Mouse (Mus musculus) intestine, embryonic 15.5 days (tissue): ENCODE data around the gene Bloc1s5. TPM values are rescaled to one million over a fixed set of nuclear protein-coding genes. Genes with fewer than 3 reads are reported as not detected.

Experiments used
- ATAC-seq: fragments of 200-750 bp; cut with Nextera tagmentation; 2 replicates; pipeline ENCODE4 v1.8.0; 2017; ENCODE audit warnings: moderate TSS enrichment, moderate library complexity
- H3K27ac ChIP-seq: fragments of 300-500 bp; sonication (generic); 2 replicates; pipeline ENCODE4 v1.5.1; 2015; ENCODE audit warnings: mild to moderate bottlenecking, inconsistent platforms
- H3K27me3 ChIP-seq: fragments of 300-500 bp; sonication (generic); replicated peaks from 2 replicates; pipeline ENCODE4 v1.6.1; 2015; ENCODE audit warnings: inconsistent platforms
- H3K36me3 ChIP-seq: fragments of 300-500 bp; sonication (generic); 2 replicates; pipeline ENCODE4 v1.6.1; 2015; ENCODE audit warnings: inconsistent platforms
- H3K4me1 ChIP-seq: fragments of 300-500 bp; sonication (generic); replicated peaks from 2 replicates; pipeline ENCODE4 v1.6.1; 2015; ENCODE audit warnings: inconsistent platforms
- H3K4me2 ChIP-seq: fragments of 300-500 bp; sonication (generic); replicated peaks from 2 replicates; pipeline ENCODE4 v1.6.1; 2015; ENCODE audit warnings: mild to moderate bottlenecking, inconsistent platforms
- H3K4me3 ChIP-seq: fragments of 300-500 bp; sonication (generic); replicated peaks from 2 replicates; pipeline ENCODE4 v1.5.1; 2015; ENCODE audit warnings: inconsistent platforms
- H3K9ac ChIP-seq: fragments of 300-500 bp; sonication (generic); 2 replicates; pipeline ENCODE4 v1.6.1; 2015; ENCODE audit warnings: inconsistent platforms
- H3K9me3 ChIP-seq: fragments of 300-500 bp; sonication (generic); 2 replicates; pipeline ENCODE4 v1.6.1; 2016; ENCODE audit warnings: inconsistent platforms
- WGBS: fragments of 180-500 bp; shearing (Covaris S2); methylation state at CpG from one replicate; pipeline ENCODE4 v1.1.7; 2015; 5-methylcytosine and 5-hydroxymethylcytosine counted together
- polyA plus RNA-seq: library from polyadenylated mRNA; unstranded; fragments of >200 nt; fragmentation: Nextera tagmentation; extraction: Ambion mirVana; gene quantifications from 2 replicates; pipeline ENCODE4 v1.2.1, GENCODE M21; 2015

Gene Bloc1s5
- polyA plus RNA-seq, 1 experiment from 2014 or later: 15.9 TPM

- Histone ChIP-seq H3K9me3 (no peaks in the 10 kb centered on the region), H3K27me3 (no peaks in the 10 kb centered on the region), H3K27ac (no peak overlapping the region), H3K9ac (no peak overlapping the region), H3K4me1 (no peaks in the 10 kb centered on the region), H3K4me3 (no peak overlapping the region), H3K36me3 (peaks cover 5% of the 10 kb centered on the region; the same call in 1 of the 2 replicates), H3K4me2 (no peak overlapping the region)
- WGBS: 57% methylated on average over 5 of the region's 5 CpGs
- ATAC-seq: no peak
These were observed 20.6 kb downstream of the Bloc1s5 start for GRCm38 (mm10) chr13:38614298-38614697.

GRCm38 (mm10) chr13:38613583-38613982, 21.3 kb downstream of the Bloc1s5 start:
- ATAC-seq: no peak
- no peaks in the 10 kb centered on the region for H3K4me1 ChIP-seq
- H3K9ac ChIP-seq: no peak overlapping the region
- H3K27ac ChIP-seq: no peak overlapping the region
- peaks cover 5% of the 10 kb centered on the region; the same call in 1 of the 2 replicates for H3K36me3 ChIP-seq
- no peaks in the 10 kb centered on the region for H3K9me3 ChIP-seq
- no peak overlapping the region for H3K4me2 ChIP-seq
- no peaks in the 10 kb centered on the region for H3K27me3 ChIP-seq
- H3K4me3 ChIP-seq: no peak overlapping the region
- WGBS: 83% methylated on average over 8 of the region's 8 CpGs

- no peaks in the 10 kb centered on the region for H3K27me3 ChIP-seq
- WGBS: 75% methylated on average over 9 of the region's 9 CpGs
These were observed 22.3 kb downstream of the Bloc1s5 start for GRCm38 (mm10) chr13:38612608-38613007.

GRCm38 (mm10) chr13:38612179-38612578, 22.7 kb downstream of the Bloc1s5 start:
- ATAC-seq: no peak
- Histone ChIP-seq H3K4me1 (no peaks in the 10 kb centered on the region), H3K36me3 (peaks cover 5% of the 10 kb centered on the region; the same call in 1 of the 2 replicates), H3K27ac (no peak overlapping the region), H3K9me3 (no peaks in the 10 kb centered on the region), H3K4me2 (no peak overlapping the region), H3K27me3 (no peaks in the 10 kb centered on the region), H3K9ac (no peak overlapping the region), H3K4me3 (no peak overlapping the region)
- WGBS: 94% methylated on average over 4 of the region's 4 CpGs

More at GRCm38 (mm10) chr13:38612608-38613007, 22.3 kb downstream of the Bloc1s5 start:
- H3K4me1 ChIP-seq: no peaks in the 10 kb centered on the region
- H3K36me3 ChIP-seq: peaks cover 5% of the 10 kb centered on the region; the same call in 1 of the 2 replicates
- no peaks in the 10 kb centered on the region for H3K9me3 ChIP-seq
- H3K9ac ChIP-seq: no peak overlapping the region
- H3K27ac ChIP-seq: no peak overlapping the region
- no peak overlapping the region for H3K4me3 ChIP-seq
- ATAC-seq: no peak
- H3K4me2 ChIP-seq: no peak overlapping the region

GRCm38 (mm10) chr13:38610336-38610735, 24.6 kb downstream of the Bloc1s5 start:
- WGBS: 80% methylated on average over 6 of the region's 6 CpGs
- ATAC-seq: no peak

GRCm38 (mm10) chr13:38607130-38607529, 27.8 kb downstream of the Bloc1s5 start:
- Histone ChIP-seq H3K36me3 (no peaks in the 10 kb centered on the region), H3K4me3 (no peak overlapping the region), H3K9ac (no peak overlapping the region), H3K27me3 (no peaks in the 10 kb centered on the region), H3K4me2 (no peak overlapping the region), H3K27ac (no peak overlapping the region), H3K9me3 (no peaks in the 10 kb centered on the region), H3K4me1 (no peaks in the 10 kb centered on the region)
- no peak for ATAC-seq
- 94% methylated on average over 6 of the region's 6 CpGs for WGBS

More at GRCm38 (mm10) chr13:38610336-38610735, 24.6 kb downstream of the Bloc1s5 start:
- no peak overlapping the region for H3K27ac ChIP-seq
- no peak overlapping the region for H3K4me3 ChIP-seq
- H3K4me2 ChIP-seq: no peak overlapping the region
- H3K4me1 ChIP-seq: no peaks in the 10 kb centered on the region
- H3K36me3 ChIP-seq: peaks cover 5% of the 10 kb centered on the region; the same call in 1 of the 2 replicates
- no peak overlapping the region for H3K9ac ChIP-seq
- no peaks in the 10 kb centered on the region for H3K9me3 ChIP-seq
- no peaks in the 10 kb centered on the region for H3K27me3 ChIP-seq

GRCm38 (mm10) chr13:38605353-38605752, 29.6 kb downstream of the Bloc1s5 start:
- no peak overlapping the region for H3K4me2 ChIP-seq
- no peak overlapping the region for H3K27ac ChIP-seq
- ATAC-seq: no peak
- 85% methylated on average over 6 of the region's 6 CpGs for WGBS
- H3K9me3 ChIP-seq: no peaks in the 10 kb centered on the region
- H3K4me1 ChIP-seq: no peaks in the 10 kb centered on the region
- no peak overlapping the region for H3K4me3 ChIP-seq
- no peaks in the 10 kb centered on the region for H3K36me3 ChIP-seq
- no peaks in the 10 kb centered on the region for H3K27me3 ChIP-seq
- H3K9ac ChIP-seq: no peak overlapping the region

GRCm38 (mm10) chr13:38602966-38603365, 31.9 kb downstream of the Bloc1s5 start:
- Histone ChIP-seq H3K9ac (no peak overlapping the region), H3K27ac (no peak overlapping the region), H3K27me3 (no peaks in the 10 kb centered on the region), H3K4me1 (no peaks in the 10 kb centered on the region), H3K4me2 (no peak overlapping the region), H3K36me3 (no peaks in the 10 kb centered on the region), H3K9me3 (no peaks in the 10 kb centered on the region), H3K4me3 (no peak overlapping the region)
- no peak for ATAC-seq
- 80% methylated on average over 13 of the region's 13 CpGs for WGBS

GRCm38 (mm10) chr13:38602243-38602832, 32.6 kb downstream of the Bloc1s5 start:
- no peak overlapping the region for H3K4me3 ChIP-seq
- no peaks in the 10 kb centered on the region for H3K27me3 ChIP-seq
- 66% methylated on average over 17 of the region's 17 CpGs for WGBS
- no peak overlapping the region for H3K9ac ChIP-seq
- ATAC-seq: no peak
- no peak overlapping the region for H3K27ac ChIP-seq
- no peaks in the 10 kb centered on the region for H3K9me3 ChIP-seq
- no peaks in the 10 kb centered on the region for H3K36me3 ChIP-seq
- no peak overlapping the region for H3K4me2 ChIP-seq
- no peaks in the 10 kb centered on the region for H3K4me1 ChIP-seq

GRCm38 (mm10) chr13:38600811-38601210, 34.1 kb downstream of the Bloc1s5 start:
- H3K4me1 ChIP-seq: no peaks in the 10 kb centered on the region
- no peak overlapping the region for H3K9ac ChIP-seq
- H3K4me2 ChIP-seq: no peak overlapping the region
- 84% methylated on average over 11 of the region's 11 CpGs for WGBS
- no peaks in the 10 kb centered on the region for H3K27me3 ChIP-seq
- no peak overlapping the region for H3K4me3 ChIP-seq
- no peak for ATAC-seq
- no peaks in the 10 kb centered on the region for H3K36me3 ChIP-seq
- no peak overlapping the region for H3K27ac ChIP-seq
- no peaks in the 10 kb centered on the region for H3K9me3 ChIP-seq

- Histone ChIP-seq H3K9me3 (no peaks in the 10 kb centered on the region), H3K4me2 (no peak overlapping the region), H3K4me3 (no peak overlapping the region), H3K36me3 (no peaks in the 10 kb centered on the region), H3K9ac (no peak overlapping the region), H3K27me3 (no peaks in the 10 kb centered on the region), H3K4me1 (no peaks in the 10 kb centered on the region), H3K27ac (no peak overlapping the region)
- 70% methylated on average over 3 of the region's 3 CpGs for WGBS
- ATAC-seq: no peak
These were observed 37.8 kb downstream of the Bloc1s5 start for GRCm38 (mm10) chr13:38597076-38597475.

- ATAC-seq: no peak
- WGBS: 79% methylated on average over 4 of the region's 4 CpGs
- H3K9me3 ChIP-seq: no peaks in the 10 kb centered on the region
These were observed 38.4 kb downstream of the Bloc1s5 start for GRCm38 (mm10) chr13:38596461-38596860.

GRCm38 (mm10) chr13:38593114-38593513, 41.8 kb downstream of the Bloc1s5 start:
- H3K27me3 ChIP-seq: no peaks in the 10 kb centered on the region

More at GRCm38 (mm10) chr13:38596461-38596860, 38.4 kb downstream of the Bloc1s5 start:
- H3K9ac ChIP-seq: no peak overlapping the region
- H3K4me2 ChIP-seq: no peak overlapping the region
- H3K27ac ChIP-seq: no peak overlapping the region
- no peak overlapping the region for H3K4me3 ChIP-seq
- H3K4me1 ChIP-seq: no peaks in the 10 kb centered on the region
- no peaks in the 10 kb centered on the region for H3K36me3 ChIP-seq
- H3K27me3 ChIP-seq: no peaks in the 10 kb centered on the region

More at GRCm38 (mm10) chr13:38593114-38593513, 41.8 kb downstream of the Bloc1s5 start:
- Histone ChIP-seq H3K4me2 (no peak overlapping the region), H3K9ac (no peak overlapping the region), H3K4me3 (no peak overlapping the region), H3K9me3 (no peaks in the 10 kb centered on the region), H3K27ac (no peak overlapping the region), H3K4me1 (no peaks in the 10 kb centered on the region), H3K36me3 (no peaks in the 10 kb centered on the region)
- WGBS: 32% methylated on average over 6 of the region's 6 CpGs
- ATAC-seq: no peak
